Mouse (Mus musculus) testis, postnatal 14 days (tissue): Measurements from ENCODE around the gene Aven.
A peak's percentile ranks its signal among the peaks of the same experiment; 100 is the strongest.
"Not testable (repeated sequence)": the region's sequence is repeated elsewhere in the genome, so short reads cannot be mapped to it uniquely, and the experiment has no call there.

Source experiments
- DNase-seq: peaks from one replicate; pipeline ENCODE4 v3.0.0; 2021; ENCODE audit warnings: low spot score

Aven gene

GRCm38 (mm10) chr2:112492856-112493538 is at the start of gene Aven:
Gene Aven (plus strand): TSS chr2:112492964.
- DNase-seq: peak; percentile 86

- DNase-seq: no peak
These were observed 49.3 kb upstream of the Aven start for GRCm38 (mm10) chr2:112443491-112443890.

DNA sequence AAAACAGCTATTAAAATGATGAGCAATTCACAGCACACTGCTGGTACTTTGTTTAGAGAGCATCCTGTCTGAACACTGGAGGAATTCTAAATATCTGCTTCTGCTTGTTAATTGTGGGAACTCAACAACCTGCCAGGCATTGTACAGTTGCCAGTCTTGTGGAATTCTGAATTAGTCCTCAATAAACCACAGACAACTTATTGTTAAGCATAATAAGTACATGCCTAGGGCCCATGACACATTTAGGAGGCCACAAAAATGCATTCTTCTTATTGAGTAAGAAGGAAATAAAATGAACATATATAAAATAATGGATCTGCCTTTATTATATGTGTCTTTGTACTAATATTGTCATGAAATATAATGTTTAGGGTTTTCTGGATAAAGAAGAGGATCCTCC is 47.3 kb upstream of the Aven start:
- no peak for DNase-seq

DNA sequence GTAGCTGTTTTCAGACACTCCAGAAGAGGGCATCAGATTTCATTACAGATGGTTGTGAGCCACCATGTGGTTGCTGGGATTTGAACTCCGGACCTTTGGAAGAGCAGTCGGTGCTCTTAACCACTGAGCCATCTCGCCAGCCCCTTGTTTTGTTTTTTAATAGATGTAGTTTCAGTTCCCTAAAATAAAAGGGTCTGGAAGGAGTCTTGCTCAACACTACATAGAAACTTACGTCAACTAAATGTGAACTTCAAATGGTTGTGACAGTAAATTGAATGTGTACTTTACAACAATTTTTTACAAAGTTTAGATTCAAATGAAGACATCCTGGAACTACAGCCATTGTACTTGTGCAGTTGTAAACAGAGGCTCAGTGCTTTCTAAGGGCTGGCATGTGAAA is 44.7 kb upstream of the Aven start:
- not testable (repeated sequence) for DNase-seq

DNA sequence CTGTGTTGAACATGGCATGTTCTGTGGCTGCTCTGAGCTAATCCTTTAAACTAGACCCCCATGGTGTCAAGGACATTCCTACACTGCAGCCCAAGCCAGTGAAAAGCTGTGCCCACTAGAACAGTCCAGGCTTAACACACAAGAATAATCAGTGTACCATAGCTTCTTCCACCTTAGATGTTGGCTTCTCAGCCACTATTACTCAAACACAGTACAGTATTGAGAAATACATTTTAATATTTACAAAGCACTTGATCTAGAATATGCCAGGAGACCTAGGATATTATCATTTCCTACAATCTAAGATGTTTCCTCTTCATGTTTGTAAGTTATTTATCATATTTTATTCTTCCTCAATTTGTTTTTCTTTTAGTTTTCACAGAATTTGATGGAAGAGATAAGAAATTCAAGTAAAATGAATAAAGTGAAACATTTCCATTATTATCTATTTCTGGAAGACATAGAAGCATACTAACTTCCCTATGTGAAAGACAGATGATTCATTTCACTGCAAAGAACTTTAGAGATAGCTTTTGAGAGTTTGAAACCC is 44.2 kb upstream of the Aven start:
- no peak for DNase-seq

DNA sequence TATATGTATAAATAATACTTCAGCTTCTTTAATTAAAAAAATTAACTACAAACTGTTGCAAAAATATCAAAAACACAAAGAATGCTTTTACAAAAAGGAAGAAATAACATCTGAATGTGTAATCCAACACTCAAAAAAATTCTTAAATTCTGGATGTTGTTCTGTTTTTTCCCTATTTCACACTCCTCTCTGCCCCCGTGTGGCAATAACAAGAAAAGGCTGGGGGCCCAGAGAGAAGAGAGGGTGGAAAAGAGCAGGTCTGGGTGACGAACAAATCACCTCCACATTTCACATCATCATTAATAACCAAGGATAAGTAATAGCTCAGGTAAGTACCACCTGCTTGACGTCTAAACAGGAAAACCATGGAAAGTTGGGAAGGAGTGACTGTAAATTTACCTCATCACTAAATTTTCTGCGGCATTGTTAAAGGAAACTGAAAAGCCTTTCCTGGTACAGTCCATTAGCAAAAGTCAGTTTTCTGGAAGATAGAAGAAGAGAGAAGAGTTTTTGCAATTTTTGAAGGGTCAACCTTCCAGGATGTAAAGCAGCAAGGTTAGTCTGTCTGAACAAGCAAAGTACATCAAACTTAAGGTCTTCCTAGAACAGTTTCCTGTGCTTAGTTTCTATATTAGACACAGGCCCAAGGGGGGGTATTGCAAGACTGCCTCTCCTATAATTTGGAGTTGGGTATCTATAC is 43.0 kb upstream of the Aven start:
- DNase-seq: no peak

- not testable (repeated sequence) for DNase-seq
These were observed 40.3 kb upstream of the Aven start for GRCm38 (mm10) chr2:112452513-112452912.

DNA sequence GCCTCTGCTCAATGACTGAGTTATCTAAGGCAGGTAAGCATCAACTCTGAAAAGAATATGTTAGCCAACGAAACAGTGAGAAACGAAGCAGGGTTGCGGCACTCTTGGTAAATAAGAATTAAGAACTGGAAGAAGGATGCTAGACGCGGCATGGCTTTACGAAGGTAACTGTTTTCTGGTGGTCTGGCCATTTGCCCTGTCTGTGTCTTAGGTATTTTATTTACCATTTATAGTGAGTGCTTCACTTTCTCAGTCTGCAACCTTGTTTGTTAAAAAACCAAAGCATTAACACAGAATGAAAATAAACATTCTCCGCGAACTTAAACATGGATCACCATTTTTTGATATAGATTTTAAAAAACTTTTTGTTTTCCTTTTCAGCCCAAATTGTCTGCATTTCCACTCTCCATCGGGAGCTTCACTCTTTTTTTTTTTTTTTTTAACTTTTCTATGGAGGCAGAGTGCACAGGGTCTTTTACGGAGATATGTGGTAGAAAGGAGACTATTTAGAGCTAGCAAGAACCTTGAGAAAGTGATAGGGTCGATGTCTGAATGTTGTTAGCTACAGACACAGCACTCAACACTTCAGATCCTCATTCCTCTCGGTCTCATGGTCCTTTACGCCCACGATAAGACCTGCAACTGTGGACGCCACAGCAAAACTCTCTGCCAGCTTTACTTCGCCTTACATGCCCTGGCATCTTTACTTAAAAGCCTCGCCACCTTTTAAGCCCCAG is 38.5 kb upstream of the Aven start:
- DNase-seq: no peak

GRCm38 (mm10) chr2:112454862-112455564 is 37.8 kb upstream of the Aven start, which contains the start of gene Emc7:
Gene Emc7 (plus strand): TSS chr2:112454997.
- DNase-seq: peak; percentile 97

DNA sequence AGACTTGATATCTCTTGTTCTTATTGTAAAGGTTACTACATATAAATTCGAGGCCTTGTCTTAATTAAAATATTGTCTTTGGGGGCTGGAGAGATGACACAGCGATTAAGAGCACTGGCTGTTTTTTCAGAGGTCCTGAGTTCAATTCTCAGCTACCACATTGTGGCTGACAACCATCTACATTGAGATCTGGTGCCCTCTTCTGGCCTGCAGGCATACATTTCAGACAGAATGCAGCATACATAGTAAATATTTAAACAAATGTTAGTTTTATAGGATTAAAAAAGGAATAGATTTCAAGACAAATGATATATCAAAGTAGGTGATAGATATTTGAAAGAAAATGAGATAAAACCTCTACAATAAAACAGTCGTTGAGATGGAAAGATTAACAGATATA is 32.2 kb upstream of the Aven start:
- no peak for DNase-seq

DNA sequence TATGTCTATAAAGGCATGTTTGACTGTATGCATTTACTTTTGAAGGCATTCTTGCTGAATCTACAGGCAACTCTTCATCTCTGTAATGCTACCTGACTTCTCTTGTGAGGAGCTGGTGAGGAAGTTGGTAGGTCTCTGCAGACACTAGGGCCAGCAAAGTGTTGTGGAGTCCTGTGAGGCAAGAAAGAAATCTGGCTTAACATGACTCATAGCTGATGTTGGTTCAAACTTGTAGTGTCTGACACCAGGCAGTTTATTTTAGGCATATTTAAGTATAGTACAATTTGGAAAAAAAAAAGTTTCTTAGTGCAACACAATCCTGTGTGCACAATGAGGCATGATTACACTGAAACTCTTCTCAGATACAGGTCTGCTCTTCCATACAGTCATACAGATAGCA is 23.2 kb upstream of the Aven start:
- DNase-seq: no peak

DNA sequence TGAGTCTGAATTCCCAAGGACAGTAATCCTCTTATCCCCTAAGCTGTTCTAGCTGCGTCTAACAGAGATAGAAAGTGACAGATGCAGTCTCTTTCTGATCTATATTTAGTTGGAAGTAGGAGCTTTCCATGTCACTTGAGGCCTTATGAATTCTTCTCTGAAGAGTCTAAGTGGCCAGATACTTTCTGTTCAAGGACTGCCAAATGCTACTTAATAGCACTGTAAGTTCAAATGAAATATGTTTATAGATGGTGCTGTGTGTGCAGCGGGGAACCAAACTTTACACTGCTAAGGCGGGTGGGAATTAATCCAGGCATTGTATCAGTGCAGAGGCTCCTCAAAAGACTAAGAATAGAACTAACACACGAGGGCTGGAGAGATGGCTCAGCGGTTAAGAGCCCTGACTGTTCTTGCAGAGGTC is 21.8 kb upstream of the Aven start:
- no peak for DNase-seq

DNA sequence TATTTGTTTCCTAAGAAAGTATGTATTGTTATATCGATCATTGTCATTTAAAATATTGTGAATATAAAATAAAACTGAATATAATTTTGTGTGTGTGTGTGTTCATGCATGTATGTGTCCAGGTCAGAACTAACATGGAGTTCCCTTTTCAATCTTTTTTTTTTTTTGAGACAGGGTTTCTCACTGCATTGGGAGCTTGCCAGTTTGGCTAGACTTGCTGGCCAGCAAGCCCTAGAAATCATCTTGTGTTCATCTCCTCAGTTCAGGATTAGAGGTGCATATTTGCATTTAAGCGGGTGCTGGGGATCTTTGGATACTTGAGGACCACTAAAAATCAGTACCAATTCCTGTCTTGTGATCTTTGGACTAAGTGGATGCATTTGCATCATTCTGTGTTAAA is 20.7 kb upstream of the Aven start:
- no peak for DNase-seq

GRCm38 (mm10) chr2:112474997-112475724 is 17.6 kb upstream of the Aven start:
- DNase-seq: no peak

DNA sequence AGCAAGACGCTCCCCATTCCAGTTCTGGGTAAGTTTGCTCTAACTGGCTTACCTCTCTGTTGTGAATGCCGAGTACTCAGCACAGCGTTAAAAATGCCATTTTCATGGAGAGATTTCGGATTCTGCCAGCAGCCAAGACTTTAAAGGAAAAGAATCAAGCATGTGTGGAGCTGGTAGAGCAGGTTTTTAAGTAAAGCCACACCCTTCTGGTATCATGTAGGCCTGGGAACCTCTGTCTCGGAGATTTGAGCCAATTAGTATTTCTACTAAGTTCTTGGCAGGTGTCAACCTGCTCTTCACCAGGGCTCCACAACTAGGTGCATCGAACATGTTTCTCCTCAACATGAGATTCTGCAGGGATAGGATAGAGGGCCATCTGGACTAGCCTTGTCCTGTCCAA is 16.2 kb upstream of the Aven start:
- no peak for DNase-seq

GRCm38 (mm10) chr2:112480669-112481068 is 12.1 kb upstream of the Aven start, which contains the start of gene Chrm5:
Gene Chrm5 (minus strand): TSS chr2:112480769.
- no peak for DNase-seq

- no peak for DNase-seq
These were observed 11.2 kb upstream of the Aven start for GRCm38 (mm10) chr2:112481564-112481963.

GRCm38 (mm10) chr2:112482533-112483333 is 10.0 kb upstream of the Aven start:
- DNase-seq: no peak

DNA sequence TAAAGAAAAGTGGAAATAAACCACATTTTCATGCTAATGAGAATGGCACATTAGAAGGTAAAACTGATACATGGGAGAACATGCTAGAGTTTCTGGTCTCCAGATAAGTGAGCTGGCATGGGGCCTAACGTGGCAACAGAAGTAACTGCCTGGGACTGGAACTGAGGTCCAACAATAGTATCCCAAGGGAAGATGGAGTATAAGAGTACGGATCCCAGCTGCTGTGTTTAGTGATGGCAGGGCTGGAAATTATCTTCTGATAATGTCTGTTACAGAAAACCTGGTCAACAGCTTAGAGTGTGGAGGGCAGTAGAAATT is 9.5 kb upstream of the Aven start:
- DNase-seq: no peak

GRCm38 (mm10) chr2:112484886-112485285 is 7.9 kb upstream of the Aven start:
- no peak for DNase-seq
